Comparison of ENCODE assay signal across 13 mouse cellular contexts in the genomic region with DNA sequence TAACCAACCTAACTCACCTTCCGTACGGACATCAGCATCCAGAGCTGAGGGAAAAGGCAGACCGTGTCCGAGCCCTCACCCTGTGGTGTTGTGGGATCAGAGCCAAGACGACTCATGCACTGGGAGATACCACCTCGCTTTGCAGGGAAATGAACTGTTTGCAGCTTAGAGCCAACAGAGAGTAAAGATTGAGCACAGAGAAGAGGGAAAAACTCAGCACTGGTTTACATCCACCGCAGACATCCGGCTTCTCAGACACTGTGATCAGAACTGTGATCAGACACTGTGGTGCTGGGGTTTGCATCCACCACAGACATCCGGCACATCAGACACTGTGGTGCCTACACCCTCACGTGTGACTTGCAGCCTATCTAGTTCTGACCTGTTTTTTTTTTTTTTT. TPM values are rescaled to one million over a fixed set of nuclear protein-coding genes. Genes with fewer than 3 reads are reported as not detected.
DNase-seq lines count a peak whose midpoint lies in the region; ATAC-seq and TF ChIP-seq lines count a peak whose summit lies in the region.
"Not testable (repeated sequence)": the region's sequence is repeated elsewhere in the genome, so short reads cannot be mapped to it uniquely, and the experiment has no call there.
"Had no signal": no experiment of that assay in that cellular context is flagged by ENCODE, and none has a peak within 500 bp of the region (broad histone marks: within the 10 kb centered on the region; RNA-seq: fewer than 3 reads in every experiment).

No protein-coding gene starts in this region.

- H3K9ac ChIP-seq in heart, embryonic 12.5 days, result not testable (repeated sequence)

- not testable (repeated sequence) for H3K9me3 ChIP-seq in heart, embryonic 12.5 days (replicated peaks)

- not testable (repeated sequence) for H3K4me2 ChIP-seq in heart, embryonic 12.5 days

- ATAC-seq in heart, embryonic 12.5 days (ENCODE audit: insufficient number of reproducible peaks, low FRiP score), result 0 out of 2 replicates have a peak, but pooled peaks have one; percentile 52
- ATAC-seq in inflammation-experienced regulatory T-cells, adult 6 months, result peak; percentile 98

- not testable (repeated sequence) for H3K27ac ChIP-seq in cerebellum, adult 2 months (ENCODE audit: insufficient read depth, low read length); heart, embryonic 12.5 days (ENCODE audit: poor library complexity, severe bottlenecking)

- not testable (repeated sequence) for H3K4me1 ChIP-seq in cerebellum, adult 2 months (ENCODE audit: control insufficient read depth, insufficient read depth, low read length); heart, embryonic 12.5 days (replicated peaks)

- H3K27me3 ChIP-seq in cerebellum, adult 2 months (ENCODE audit: control insufficient read depth, insufficient read depth, low read length), result not testable (repeated sequence)
- H3K27me3 ChIP-seq in heart, embryonic 12.5 days (replicated peaks), result peaks cover 28% of the 10 kb centered on the region

- WGBS in cerebellum, adult 2 months, result 31% methylated on average over 10 of the region's 10 CpGs
- WGBS in heart, embryonic 12.5 days, result 41% methylated on average over 10 of the region's 10 CpGs

- TF ChIP-seq CTCF in cerebellum, adult 2 months (IDR thresholded peaks at IDR 0.05; ENCODE audit: borderline replicate concordance, insufficient read depth, low read depth, low read length), result not testable (repeated sequence)

- TF ChIP-seq POLR2A in cerebellum, adult 2 months (IDR thresholded peaks at IDR 0.05; ENCODE audit: borderline replicate concordance, insufficient read depth, low read length), result not testable (repeated sequence)

- DNase-seq in 3T3-L1 (ENCODE audit: low read depth, low spot score), result peak; percentile 61
- peak; percentile 44 for DNase-seq in Muller cell, postnatal 12 days (ENCODE audit: inconsistent ontology term)
- DNase-seq in cerebellum, adult 2 months, result peak; percentile 32 to 41
- peak; percentile 16 for DNase-seq in lung, postnatal 36 days
- peak; percentile 6 to 26 for DNase-seq in spleen, adult 18-20 months
- peak; percentile 72 for DNase-seq in thymus, postnatal 14 days

- not testable (repeated sequence) for H3K36me3 ChIP-seq in heart, embryonic 12.5 days

- H3K4me3 ChIP-seq in cerebellum, adult 2 months (replicated peaks; ENCODE audit: insufficient read depth, low read depth, low read length); heart, embryonic 12.5 days: not testable (repeated sequence)

RNA-seq across cellular contexts. Expression of a gene that starts 4.6 kb away (rescaled TPM):
- 0.59 and 1.0 TPM in 2 replicates for polyA plus RNA-seq in cerebellum, adult 2 months (2012; rRNA removed)
- polyA plus RNA-seq in heart, embryonic 12.5 days (2016; fragmentation: Nextera tagmentation; extraction: Ambion mirVana), result 0.74 and 0.76 TPM in 2 replicates
- polyA plus RNA-seq in inflammation-experienced regulatory T-cells, adult 6 months (2017; shearing (Covaris generic)), result 10 to 100 TPM in 1 of 3 experiments, 1 to 10 TPM in 1, under 1 TPM in 1; 0.49 to 10.2 (median 6.8) TPM
- polyA plus RNA-seq: embryonic facial prominence, embryonic 10.5 days; forebrain, embryonic 14.5 days; limb, embryonic 13.5 days; liver, embryonic 14.5 days; midbrain, embryonic 11.5 days had no signal

RNA-seq across cellular contexts. Expression of a gene that starts 7.5 kb away (rescaled TPM):
- polyA plus RNA-seq in cerebellum, adult 2 months (2012; rRNA removed), result 0.06 and 0.07 TPM in 2 replicates
- polyA plus RNA-seq in heart, embryonic 12.5 days (2016; fragmentation: Nextera tagmentation; extraction: Ambion mirVana), result 0.19 TPM in 1 of 2 replicates, not detected in the other
- polyA plus RNA-seq in inflammation-experienced regulatory T-cells, adult 6 months (2017; shearing (Covaris generic)), result not detected
- polyA plus RNA-seq: embryonic facial prominence, embryonic 10.5 days; forebrain, embryonic 14.5 days; limb, embryonic 13.5 days; midbrain, embryonic 11.5 days had no signal

RNA-seq across cellular contexts. Expression of a gene that starts 40.9 kb away (rescaled TPM):
- polyA plus RNA-seq in cerebellum, adult 2 months (2012; rRNA removed), result 0.13 TPM in 1 of 2 replicates, not detected in the other
- polyA plus RNA-seq in heart, embryonic 12.5 days (2016; fragmentation: Nextera tagmentation; extraction: Ambion mirVana), result not detected in 2 replicates
- polyA plus RNA-seq in inflammation-experienced regulatory T-cells, adult 6 months (2017; shearing (Covaris generic)), result 1 to 10 TPM in 1 of 3 experiments, under 1 TPM in 1, not detected in 1; 0.60 to 1.2 TPM
- polyA plus RNA-seq: embryonic facial prominence, embryonic 10.5 days; forebrain, embryonic 14.5 days; liver, embryonic 14.5 days; midbrain, embryonic 11.5 days had no signal

Comparison
In these comparisons a context has a peak if more than half of its experiments do, and no peak if none do; other contexts are left out.
1. DNase-seq: peak in every context shown above with its lines; median percentile 72 in thymus, postnatal 14 days; 61 in 3T3-L1; 44 in Muller cell, postnatal 12 days; 36 in cerebellum, adult 2 months; 16 in lung, postnatal 36 days; 16 in spleen, adult 18-20 months.